Mouse (Mus musculus) E14TG2a.4 (cell line): Measurements from ENCODE around the gene Rab14.

Experiments
- H3K27me3 ChIP-seq: 2 replicates; pipeline ENCODE4 v1.6.1; 2014; ENCODE audit warnings: low read length, control low read depth; ENCODE audit not compliant: insufficient read depth
- H3K36me3 ChIP-seq: 2 replicates; pipeline ENCODE4 v1.6.1; 2014; ENCODE audit warnings: low read length, control low read depth; ENCODE audit not compliant: insufficient read depth
- H3K4me1 ChIP-seq: replicated peaks from 2 replicates; pipeline ENCODE4 v1.6.1; 2014; ENCODE audit warnings: low read depth, low read length, control low read depth
- H3K4me3 ChIP-seq: replicated peaks from 2 replicates; pipeline ENCODE4 v1.5.1; 2014; ENCODE audit warnings: mild to moderate bottlenecking, low read length
- H3K9me3 ChIP-seq: 2 replicates; pipeline ENCODE4 v1.6.1; 2014; ENCODE audit warnings: low read length, control low read depth
- CTCF ChIP-seq: conservative IDR thresholded peaks from 2 replicates; pipeline ENCODE4 v1.5.1; 2014; ENCODE audit warnings: low read length
- NANOG ChIP-seq: IDR thresholded peaks from 2 replicates; pipeline ENCODE4 v1.6.1; 2014; ENCODE audit warnings: borderline replicate concordance, low read length, mixed read lengths
- POU5F1 ChIP-seq: IDR thresholded peaks from 2 replicates; pipeline ENCODE4 v1.6.1; 2014; ENCODE audit warnings: low read length, borderline replicate concordance

The Rab14 gene

GRCm38 (mm10) chr2:35153179-35153578, 47.7 kb downstream of the Rab14 start:
- TF ChIP-seq POU5F1 (no peak), NANOG (no peak), CTCF (no peak)
- no peaks in the 10 kb centered on the region for H3K27me3 ChIP-seq

GRCm38 (mm10) chr2:35151303-35151882, 49.5 kb downstream of the Rab14 start:
- peaks cover 100% of the 10 kb centered on the region for H3K36me3 ChIP-seq
- no peaks in the 10 kb centered on the region for H3K9me3 ChIP-seq
- 0 out of 2 replicates have a peak, but pooled peaks cover 3% of the 10 kb centered on the region for H3K4me1 ChIP-seq
- no peak overlapping the region for H3K4me3 ChIP-seq
- H3K27me3 ChIP-seq: no peaks in the 10 kb centered on the region
- TF ChIP-seq NANOG (no peak), POU5F1 (no peak)

More at GRCm38 (mm10) chr2:35153179-35153578, 47.7 kb downstream of the Rab14 start:
- Histone ChIP-seq H3K36me3 (peaks cover 100% of the 10 kb centered on the region), H3K9me3 (no peaks in the 10 kb centered on the region), H3K4me1 (0 out of 2 replicates have a peak, but pooled peaks cover 3% of the 10 kb centered on the region), H3K4me3 (no peak overlapping the region)

DNA sequence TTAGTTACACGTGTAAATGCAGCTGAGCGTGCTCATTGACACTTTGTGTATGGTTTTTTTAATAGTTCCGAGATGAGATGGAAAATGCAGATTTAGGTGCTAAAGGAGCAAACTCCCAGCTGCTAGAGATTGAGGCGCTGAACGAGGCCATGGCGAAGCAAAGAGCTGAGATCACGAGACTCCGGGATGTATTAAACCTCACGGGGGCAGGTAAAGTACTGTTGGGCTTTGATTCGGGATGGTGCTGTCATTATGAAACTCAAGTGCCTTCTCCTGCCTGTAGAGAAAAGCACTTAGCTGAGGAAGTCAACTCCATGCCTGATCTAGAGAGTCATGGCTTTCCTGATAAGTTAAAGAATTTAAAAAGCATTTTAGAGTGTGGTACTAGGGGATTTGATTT, 52.1 kb downstream of the Rab14 start:
- Histone ChIP-seq H3K9me3 (no peaks in the 10 kb centered on the region), H3K4me3 (no peak overlapping the region), H3K4me1 (0 out of 2 replicates have a peak, but pooled peaks cover 3% of the 10 kb centered on the region), H3K27me3 (no peaks in the 10 kb centered on the region), H3K36me3 (peaks cover 99% of the 10 kb centered on the region)
- no peak for TF ChIP-seq POU5F1

- H3K36me3 ChIP-seq: peaks cover 96% of the 10 kb centered on the region
- TF ChIP-seq CTCF: no peak
- TF ChIP-seq NANOG: no peak
- TF ChIP-seq POU5F1: no peak
Measured at GRCm38 (mm10) chr2:35141673-35142072, 59.2 kb downstream of the Rab14 start.

DNA sequence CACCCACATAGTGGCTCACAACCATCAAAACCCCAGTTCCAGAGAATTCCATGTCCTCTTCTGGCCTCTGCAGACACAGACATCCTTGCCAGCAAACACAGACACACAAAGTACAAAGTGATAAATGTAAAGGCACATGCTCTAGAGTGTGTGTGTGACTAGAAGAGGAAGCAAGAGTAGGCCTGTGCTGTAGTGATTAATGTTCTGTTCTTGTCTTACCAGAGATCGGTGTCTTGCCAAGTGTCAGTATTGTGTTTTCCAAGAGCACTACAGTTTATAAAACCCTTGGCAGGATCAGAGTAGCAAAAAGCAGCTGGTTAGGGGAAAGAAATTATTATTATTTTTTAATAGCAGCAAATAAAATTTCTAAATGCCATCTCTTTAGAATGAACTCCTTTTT, 62.3 kb downstream of the Rab14 start:
- TF ChIP-seq POU5F1: no peak
- TF ChIP-seq CTCF: no peak
- TF ChIP-seq NANOG: no peak
- Histone ChIP-seq H3K27me3 (no peaks in the 10 kb centered on the region), H3K4me1 (no peaks in the 10 kb centered on the region), H3K4me3 (no peak overlapping the region), H3K36me3 (peaks cover 93% of the 10 kb centered on the region), H3K9me3 (no peaks in the 10 kb centered on the region)

More at GRCm38 (mm10) chr2:35141673-35142072, 59.2 kb downstream of the Rab14 start:
- Histone ChIP-seq H3K4me3 (no peak overlapping the region), H3K27me3 (no peaks in the 10 kb centered on the region), H3K4me1 (no peaks in the 10 kb centered on the region), H3K9me3 (no peaks in the 10 kb centered on the region)

GRCm38 (mm10) chr2:35133891-35134290, 67.0 kb downstream of the Rab14 start:
- no peak for TF ChIP-seq CTCF
- no peak for TF ChIP-seq NANOG
- TF ChIP-seq POU5F1: no peak
- no peaks in the 10 kb centered on the region for H3K27me3 ChIP-seq
- no peak overlapping the region for H3K4me3 ChIP-seq
- peaks cover 52% of the 10 kb centered on the region for H3K36me3 ChIP-seq
- H3K9me3 ChIP-seq: no peaks in the 10 kb centered on the region
- peaks cover 13% of the 10 kb centered on the region for H3K4me1 ChIP-seq

- Histone ChIP-seq H3K4me3 (peak overlapping the region; percentile 75), H3K27me3 (no peaks in the 10 kb centered on the region), H3K9me3 (no peaks in the 10 kb centered on the region), H3K4me1 (peaks cover 13% of the 10 kb centered on the region), H3K36me3 (peaks cover 44% of the 10 kb centered on the region)
- no peak for TF ChIP-seq POU5F1
Measured at GRCm38 (mm10) chr2:35132662-35133055, 68.3 kb downstream of the Rab14 start.

DNA sequence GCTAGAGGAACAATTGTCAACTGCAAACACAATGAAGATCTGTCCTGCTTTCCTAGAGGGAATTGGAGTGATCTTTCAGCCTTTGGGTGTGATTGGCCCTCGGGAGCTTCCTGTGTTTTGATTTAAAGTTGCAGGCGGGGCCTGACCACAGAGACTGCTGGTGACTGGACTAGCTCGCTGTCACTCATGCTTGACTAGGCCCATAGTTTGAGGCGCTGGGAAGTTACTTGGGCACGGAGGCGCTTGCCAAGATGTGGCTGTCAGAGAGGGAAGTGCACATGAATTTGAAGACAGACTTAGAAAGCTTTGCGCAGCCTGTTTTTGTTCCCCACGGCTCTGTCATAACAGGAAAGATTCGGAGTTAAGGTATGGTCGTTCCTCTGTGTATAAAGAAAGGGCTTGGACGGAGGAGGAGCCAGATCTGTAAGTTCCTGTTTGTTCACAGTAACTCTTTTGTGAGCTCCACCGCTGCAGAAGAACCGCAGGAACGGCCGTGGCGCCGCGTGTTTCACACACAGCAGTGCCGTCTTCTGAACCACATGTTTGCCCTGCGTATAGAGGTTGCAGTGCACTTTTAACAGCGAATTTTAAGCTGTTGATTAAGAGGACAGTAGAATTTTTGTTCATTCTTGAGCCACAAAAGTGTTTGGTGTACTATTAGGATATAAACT, 68.8 kb downstream of the Rab14 start:
- Histone ChIP-seq H3K4me3 (peak overlapping the region; percentile 75), H3K36me3 (peaks cover 38% of the 10 kb centered on the region), H3K4me1 (peaks cover 13% of the 10 kb centered on the region), H3K27me3 (no peaks in the 10 kb centered on the region), H3K9me3 (no peaks in the 10 kb centered on the region)
- TF ChIP-seq NANOG (no peak), CTCF (no peak), POU5F1 (no peak)

- TF ChIP-seq CTCF (no peak), POU5F1 (no peak), NANOG (no peak)
- Histone ChIP-seq H3K36me3 (peaks cover 33% of the 10 kb centered on the region), H3K9me3 (no peaks in the 10 kb centered on the region)
Measured at GRCm38 (mm10) chr2:35131491-35131890, 69.4 kb downstream of the Rab14 start.

More at GRCm38 (mm10) chr2:35131491-35131890, 69.4 kb downstream of the Rab14 start:
- H3K27me3 ChIP-seq: no peaks in the 10 kb centered on the region
- peaks cover 13% of the 10 kb centered on the region for H3K4me1 ChIP-seq
- peak overlapping the region; percentile 75 for H3K4me3 ChIP-seq
